Mouse (Mus musculus): ENCODE results near the gene Sema4d.

The Sema4d gene

GRCm38 (mm10) chr13:51727364-51727763 lies 66.2 kb downstream of the Sema4d start:
- no peak for DNase-seq (ENCODE audit: low read depth)

GRCm38 (mm10) chr13:51725926-51726574 lies 67.5 kb downstream of the Sema4d start:
- no peak for DNase-seq (ENCODE audit: low read depth)

GRCm38 (mm10) chr13:51725446-51725845 lies 68.1 kb downstream of the Sema4d start:
- no peak for DNase-seq (ENCODE audit: low read depth)

- DNase-seq (ENCODE audit: low read depth): no peak
Measured at GRCm38 (mm10) chr13:51724566-51724965, 69.0 kb downstream of the Sema4d start.

- DNase-seq (ENCODE audit: low read depth): no peak
Measured at GRCm38 (mm10) chr13:51723114-51723513, 70.4 kb downstream of the Sema4d start.

- no peak for DNase-seq (ENCODE audit: low read depth)
Measured at GRCm38 (mm10) chr13:51720556-51720955, 73.0 kb downstream of the Sema4d start.

GRCm38 (mm10) chr13:51719256-51719655 lies 74.3 kb downstream of the Sema4d start:
- no peak for DNase-seq (ENCODE audit: low read depth)

GRCm38 (mm10) chr13:51716350-51717263 lies 76.9 kb downstream of the Sema4d start:
- DNase-seq (ENCODE audit: low read depth): no peak

- no peak for DNase-seq (ENCODE audit: low read depth)
Measured at GRCm38 (mm10) chr13:51712022-51712421, 81.5 kb downstream of the Sema4d start.

- DNase-seq (ENCODE audit: low read depth): no peak
Measured at GRCm38 (mm10) chr13:51710738-51711137, 82.8 kb downstream of the Sema4d start.

GRCm38 (mm10) chr13:51705882-51706854 lies 87.4 kb downstream of the Sema4d start:
- no peak for DNase-seq (ENCODE audit: low read depth)

GRCm38 (mm10) chr13:51703893-51704292 lies 89.7 kb downstream of the Sema4d start:
- no peak for DNase-seq (ENCODE audit: low read depth)

GRCm38 (mm10) chr13:51698318-51698717 lies 95.2 kb downstream of the Sema4d start:
- no peak for DNase-seq (ENCODE audit: low read depth)

- no peak for DNase-seq (ENCODE audit: low read depth)
Measured at GRCm38 (mm10) chr13:51697897-51698296, 95.7 kb downstream of the Sema4d start.

GRCm38 (mm10) chr13:51697455-51697854 lies 96.1 kb downstream of the Sema4d start:
- DNase-seq (ENCODE audit: low read depth): no peak

GRCm38 (mm10) chr13:51696481-51696880 lies 97.1 kb downstream of the Sema4d start:
- DNase-seq (ENCODE audit: low read depth): no peak

GRCm38 (mm10) chr13:51688688-51689087 lies 104.9 kb downstream of the Sema4d start:
- DNase-seq (ENCODE audit: low read depth): no peak

- no peak for DNase-seq (ENCODE audit: low read depth)
Measured at GRCm38 (mm10) chr13:51686966-51687365, 106.6 kb downstream of the Sema4d start.

- no peak for DNase-seq (ENCODE audit: low read depth)
Measured at GRCm38 (mm10) chr13:51685290-51685966, 108.1 kb downstream of the Sema4d start.

- DNase-seq (ENCODE audit: low read depth): no peak
Measured at GRCm38 (mm10) chr13:51681634-51682033, 111.9 kb downstream of the Sema4d start.

- DNase-seq (ENCODE audit: low read depth): no peak
Measured at GRCm38 (mm10) chr13:51681076-51681475, 112.5 kb downstream of the Sema4d start.

Data from fibroblast of lung, adult 2 months (primary cell).